Mouse (Mus musculus): ENCODE data around the gene Il4i1.

GRCm38 (mm10) chr7:44863982-44864494 is 47.9 kb downstream of the Il4i1 start:
- TF ChIP-seq CTCF (IDR thresholded peaks at IDR 0.05; ENCODE audit: extremely low read depth, insufficient read depth, low read length) (no peak), POLR2A (IDR thresholded peaks at IDR 0.05; ENCODE audit: extremely low read depth, insufficient read depth, low read length) (no peak)
